Mouse (Mus musculus) gastrocnemius, postnatal 36 days (tissue): ENCODE measurements at regions not wholly inside any gene's neighbourhood (a gene's known extent, or its start where the extent isn't known, plus 50 kb on each side); places are given as distances from the start of the nearest gene placed in this dataset.
"Not testable (repeated sequence)": the region's sequence is repeated elsewhere in the genome, so short reads cannot be mapped to it uniquely, and the experiment has no call there.

ENCODE experiments used
- DNase-seq, 2 experiments: peaks; one replicate each; pipeline ENCODE4 v3.0.0; 2022
- intact Hi-C: fragments of 180-260 bp; cut with DNase I; formaldehyde crosslinking; loops from one replicate; pipeline ENCODE4 v1.15.1; 2025

DNA sequence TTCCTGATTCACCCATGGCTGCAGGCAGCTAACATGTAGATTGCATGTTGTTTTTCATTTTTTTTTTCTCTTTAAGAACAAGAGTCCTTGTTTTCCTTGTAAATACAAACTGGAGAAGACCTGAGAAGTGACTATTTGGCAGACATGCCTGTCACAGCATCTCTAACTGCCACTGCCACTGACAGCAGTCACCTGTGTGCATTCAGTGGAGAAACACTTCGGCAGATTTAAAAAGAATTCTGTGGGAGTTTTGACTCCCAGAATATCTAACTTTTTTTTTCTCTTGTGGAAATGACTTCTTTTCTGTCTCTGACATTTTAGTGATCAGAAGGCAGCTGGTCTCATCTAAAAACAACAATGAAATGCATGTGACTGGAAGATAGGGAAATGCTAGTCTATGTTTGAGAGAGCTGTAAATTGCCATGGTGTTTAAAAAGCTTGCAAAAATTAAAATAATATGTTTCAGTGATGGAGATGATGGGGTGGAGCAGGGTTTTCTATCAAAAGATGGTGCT is 526.0 kb upstream of the Agtr1b start:
- intact Hi-C loops = no loop called here
- no peak for DNase-seq

DNA sequence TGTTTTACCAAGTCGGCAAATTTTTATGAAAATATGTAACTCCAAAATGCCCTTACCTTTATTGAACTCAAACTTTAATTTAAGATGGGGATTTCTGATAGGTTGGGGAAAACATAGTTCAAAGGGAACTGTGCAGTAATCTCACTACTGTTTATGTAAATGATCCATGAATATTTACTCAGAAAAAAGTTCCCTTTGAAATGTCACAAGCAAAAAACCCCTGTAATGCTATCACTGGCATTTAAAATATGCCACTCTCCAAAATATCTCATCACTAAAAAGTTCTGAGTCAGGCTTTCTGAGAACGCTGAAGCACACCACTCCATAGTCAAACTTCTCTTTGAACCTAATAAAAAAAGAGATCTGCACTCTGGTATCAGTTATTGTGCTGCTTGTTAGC is 497.3 kb upstream of the Agtr1b start:
- no peak for DNase-seq
- intact Hi-C loops = no loop called here

DNA sequence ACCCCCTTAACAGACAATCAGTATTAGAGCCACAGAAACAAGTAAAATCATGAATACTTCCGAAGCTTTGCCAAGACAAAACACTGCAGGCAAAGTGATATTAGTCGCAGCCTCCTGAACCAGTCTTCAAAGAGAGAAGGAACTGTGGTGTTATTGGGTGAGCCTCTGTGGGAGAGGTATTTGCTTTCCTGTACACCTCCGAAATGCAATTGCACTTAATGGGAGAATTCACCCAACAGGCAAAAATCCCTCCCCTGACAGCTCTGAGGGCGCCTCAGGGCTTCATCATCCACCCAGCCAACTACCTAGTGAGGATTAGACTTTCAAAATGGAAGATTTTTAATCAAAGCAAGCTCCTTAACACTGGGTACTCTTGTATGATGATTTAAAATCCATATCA is 464.1 kb upstream of the Agtr1b start:
- no peak for DNase-seq
- intact Hi-C loops = no loop called here

DNA sequence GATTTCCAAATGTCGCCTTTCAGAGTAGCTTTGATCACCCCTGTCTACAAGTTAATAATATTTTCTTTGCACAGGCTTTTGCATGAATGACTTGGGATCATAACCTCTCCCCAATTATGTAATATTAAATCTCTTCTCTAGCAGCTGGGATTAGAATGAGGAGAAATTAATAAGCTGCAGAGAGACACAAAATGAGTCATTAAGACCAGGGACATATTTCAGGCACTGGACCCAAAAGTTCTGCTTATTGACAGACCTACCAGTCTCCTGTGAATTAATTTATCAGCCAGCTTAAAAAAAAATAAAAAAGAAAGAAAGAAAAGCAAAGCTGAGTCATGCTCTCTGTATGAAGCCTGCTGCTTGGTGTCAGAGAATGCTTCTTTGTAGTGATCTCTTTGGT is 462.4 kb upstream of the Agtr1b start:
- intact Hi-C loops = no loop called here
- DNase-seq = no peak

DNA sequence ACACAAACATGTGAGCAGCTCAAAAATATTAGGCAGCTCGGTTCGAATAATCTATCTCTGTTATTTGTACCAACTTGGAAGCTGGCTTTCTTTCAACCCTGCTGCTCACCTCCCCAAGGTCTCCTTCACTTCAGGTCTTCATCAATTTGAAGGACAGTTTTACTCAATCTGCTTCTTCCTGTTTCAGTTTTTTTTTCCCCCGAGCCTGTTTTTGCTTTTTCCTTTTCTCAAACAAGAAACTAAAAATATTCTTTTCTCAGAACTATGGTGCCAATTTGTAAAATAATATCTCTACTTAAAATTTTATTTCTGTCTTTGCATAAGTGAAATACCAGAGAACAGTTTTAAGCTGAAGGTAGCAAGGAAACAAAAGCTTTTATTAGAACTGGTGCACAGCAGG is 461.8 kb upstream of the Agtr1b start:
- no peak for DNase-seq
- intact Hi-C loops = no loop called here

DNA sequence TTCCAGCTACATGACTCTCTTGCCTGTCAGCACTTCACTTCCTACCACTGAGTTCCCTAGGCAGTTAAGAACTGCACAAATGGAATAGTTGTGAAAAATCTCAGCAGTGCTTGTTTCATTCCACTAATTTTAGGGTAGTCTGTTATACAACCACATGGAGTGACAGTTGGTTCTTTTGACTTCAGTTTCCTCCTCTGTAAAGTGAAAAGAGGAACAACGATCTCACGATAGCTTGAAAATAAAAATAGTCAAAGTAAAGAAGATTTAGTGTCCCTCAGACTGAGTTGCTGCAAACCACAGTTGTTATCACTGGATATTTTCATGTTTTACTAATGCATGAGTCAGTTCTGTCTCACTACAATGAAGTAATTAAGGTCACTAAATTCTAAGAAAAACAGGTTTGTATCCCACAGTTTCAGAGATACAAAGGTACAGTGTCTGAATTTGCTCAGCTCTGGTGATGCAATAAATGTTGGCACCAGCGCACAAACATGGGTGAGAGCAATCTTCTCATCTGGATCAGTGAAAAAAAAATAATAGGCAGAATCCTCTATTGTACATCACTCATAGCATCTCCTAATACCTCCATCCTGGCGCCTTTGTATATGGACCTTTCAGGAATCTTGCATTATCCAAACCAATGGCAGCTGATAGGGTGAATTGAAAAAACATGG is 458.8 kb upstream of the Agtr1b start:
- intact Hi-C loops = no loop called here
- DNase-seq = no peak

DNA sequence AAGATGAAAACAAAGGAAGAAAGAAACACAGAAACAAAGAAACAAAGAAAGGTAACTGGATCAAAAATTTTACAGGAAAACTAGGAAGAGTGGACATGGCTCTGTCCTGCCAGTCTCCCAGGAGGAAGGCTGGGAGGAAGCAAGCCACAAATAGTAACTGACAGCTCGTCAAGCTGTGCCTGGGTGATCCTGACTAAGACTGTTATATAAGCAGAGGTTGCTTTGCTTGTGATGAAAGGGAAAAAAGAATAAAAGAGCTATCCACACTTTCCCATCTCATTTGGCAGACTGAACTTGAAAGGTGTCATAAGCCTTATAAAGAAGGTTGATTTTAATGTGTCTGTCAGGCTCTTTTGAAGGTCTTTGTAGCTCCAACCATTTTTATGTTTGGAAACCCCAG is 455.2 kb upstream of the Agtr1b start:
- peak; percentile 12 to 21 for DNase-seq
- intact Hi-C loops = no loop called here

DNA sequence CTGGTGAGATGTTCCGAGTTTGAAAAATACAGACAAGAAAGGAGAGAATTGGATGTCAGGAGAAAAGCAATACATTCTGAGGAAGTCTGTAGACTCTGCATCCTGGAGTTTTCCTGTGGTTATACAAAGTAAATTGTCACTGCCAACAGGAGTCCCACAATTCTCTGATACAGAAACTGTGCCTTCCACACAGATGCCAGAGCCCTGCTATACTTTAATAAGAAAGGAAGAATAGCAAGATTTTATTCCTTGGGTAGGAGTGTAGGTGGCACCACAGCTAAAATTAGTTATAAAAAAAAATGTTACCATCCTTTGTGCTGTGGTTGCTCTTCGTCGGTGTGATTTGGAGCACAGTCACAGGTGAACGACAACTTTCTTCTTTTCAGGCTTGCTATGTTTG is 454.7 kb upstream of the Agtr1b start:
- intact Hi-C loops = no loop called here
- no peak for DNase-seq

DNA sequence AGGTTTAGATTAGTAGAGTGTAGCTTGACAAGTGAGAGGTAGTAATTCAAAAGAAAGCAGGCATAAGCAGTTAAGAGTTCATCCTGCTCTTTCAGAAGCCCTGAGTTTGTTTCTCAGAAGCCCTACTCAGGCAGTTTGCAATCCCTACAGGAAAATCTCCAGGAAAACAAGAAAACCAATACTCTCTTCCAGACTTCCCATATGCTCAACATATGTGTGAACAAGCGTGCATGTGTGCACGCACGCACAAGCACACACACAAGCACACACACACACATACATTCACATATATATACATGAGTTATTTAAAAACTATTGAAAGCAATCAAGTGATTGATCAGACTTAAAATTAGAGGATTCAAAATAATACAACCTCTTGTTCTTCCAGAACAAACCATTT is 453.1 kb upstream of the Agtr1b start:
- DNase-seq = no peak
- intact Hi-C loops = no loop called here

DNA sequence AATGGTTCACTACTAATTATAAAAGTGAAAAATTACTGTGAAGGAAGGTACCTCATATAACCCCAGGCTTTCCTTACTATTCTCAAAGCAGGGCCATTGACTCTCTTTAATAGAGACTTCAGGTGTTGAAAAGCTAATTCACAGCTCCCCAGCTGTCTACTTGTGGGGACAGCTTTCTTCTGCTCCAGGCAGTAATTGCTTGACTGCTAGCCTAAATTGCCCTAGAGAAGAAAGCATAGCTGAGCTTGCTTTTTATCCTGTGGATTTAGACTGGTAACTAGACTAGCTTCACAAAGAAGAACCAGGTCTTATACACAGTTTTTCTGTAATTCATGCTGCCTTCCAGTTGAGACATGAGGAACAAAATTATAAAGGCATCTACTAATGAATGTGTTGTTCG is 452.6 kb upstream of the Agtr1b start:
- intact Hi-C loops = no loop called here
- DNase-seq = no peak

DNA sequence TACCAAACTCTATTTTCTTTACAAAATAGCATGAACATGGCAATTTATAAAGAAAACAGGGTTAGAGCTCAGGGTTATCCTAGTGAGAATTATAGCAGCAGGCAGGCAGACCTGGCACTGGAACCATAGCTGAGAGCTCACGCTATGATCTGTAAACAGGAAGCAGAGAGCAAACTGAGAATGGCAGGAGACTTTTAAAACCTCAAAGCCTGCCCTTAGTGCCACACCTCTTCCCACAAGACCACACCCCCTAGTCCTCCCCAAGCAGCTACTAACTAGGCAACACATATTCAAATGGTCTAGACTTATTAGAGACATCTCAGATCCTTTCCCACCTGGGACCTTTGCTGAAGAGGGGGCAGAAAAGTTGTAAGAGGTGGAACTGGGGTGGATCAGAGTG is 449.6 kb upstream of the Agtr1b start:
- no peak for DNase-seq
- intact Hi-C loops = no loop called here

DNA sequence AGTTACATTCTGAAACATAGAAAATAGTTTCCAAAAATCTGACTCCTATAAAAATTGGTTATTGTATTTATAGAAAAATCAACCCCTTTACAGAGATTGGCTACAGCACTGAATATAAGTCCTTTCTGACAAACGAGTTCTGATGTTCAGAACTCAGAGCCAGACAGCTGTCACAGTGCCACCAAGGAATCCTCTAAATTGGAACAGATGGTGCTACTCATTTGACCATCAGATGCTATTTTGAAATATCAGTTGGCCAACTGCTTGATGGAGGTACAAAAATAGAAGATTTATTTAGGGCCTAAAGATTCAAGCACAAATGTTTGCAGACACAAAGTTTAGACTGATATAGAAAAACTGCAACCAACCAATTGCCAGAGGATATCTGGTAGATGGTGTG is 427.3 kb upstream of the Agtr1b start:
- DNase-seq = peak in 1 of 2 experiments; percentile 13
- intact Hi-C loops = loop anchor here (10.0 kb wide), 2 partner anchors 771 to 1141 kb away; no protein-coding TSS in a partner anchor

DNA sequence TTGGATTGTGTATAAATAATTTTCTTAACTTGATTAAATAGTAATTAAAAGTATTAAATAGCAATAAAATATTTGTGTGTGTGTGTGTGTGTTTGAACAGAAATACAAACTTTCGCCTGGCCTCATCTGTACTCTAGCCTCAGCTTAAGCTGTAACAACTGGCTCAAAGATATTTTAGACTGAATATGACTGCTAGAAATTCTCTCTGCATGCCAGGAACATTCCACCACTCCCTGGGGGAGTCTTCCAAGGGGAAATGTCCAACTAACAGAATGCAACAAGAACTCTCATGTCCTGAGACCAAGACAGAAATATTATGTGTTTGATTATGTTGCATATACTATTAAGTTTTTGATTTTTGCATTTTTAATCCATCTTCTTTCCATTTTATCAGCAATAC is 425.5 kb upstream of the Agtr1b start:
- intact Hi-C loops = loop anchor here (10.0 kb wide), 2 partner anchors 772 to 1142 kb away; no protein-coding TSS in a partner anchor
- peak; percentile 17 to 58 for DNase-seq

DNA sequence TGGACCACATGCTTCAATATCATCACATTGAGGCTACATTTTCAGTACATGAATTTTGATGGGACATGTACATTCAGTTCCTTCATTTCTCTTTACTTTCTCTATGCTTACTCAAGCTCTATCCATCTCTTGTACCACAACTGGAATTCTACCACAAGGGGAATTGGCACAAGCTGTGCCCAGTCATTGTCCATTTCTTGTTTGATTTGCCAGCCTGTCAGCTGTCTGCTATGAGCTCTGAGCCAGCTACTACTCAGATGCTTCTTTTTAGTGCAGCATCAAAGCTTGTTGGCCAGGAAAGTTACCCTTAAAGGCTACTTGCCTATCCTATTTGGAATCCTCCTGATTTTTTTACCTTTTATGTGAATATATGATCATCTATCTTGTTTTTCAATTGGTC is 410.9 kb upstream of the Agtr1b start:
- intact Hi-C loops = no loop called here
- DNase-seq = no peak

DNA sequence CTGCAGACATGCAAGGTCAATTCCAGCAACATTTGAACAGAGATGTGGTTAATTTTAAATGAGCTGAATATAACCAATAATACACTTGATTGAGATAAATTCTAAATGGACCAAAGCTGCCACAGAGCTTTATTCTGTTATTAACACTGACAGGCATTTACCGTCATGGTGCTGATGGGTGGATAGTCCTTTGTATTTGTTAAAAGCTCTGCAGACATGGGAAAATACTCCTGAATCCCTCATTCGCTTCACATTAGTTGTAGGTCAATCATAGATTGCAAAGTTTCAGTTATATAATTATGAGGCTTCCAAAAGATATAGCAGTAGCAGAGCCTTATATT is 410.0 kb upstream of the Agtr1b start:
- DNase-seq = no peak
- intact Hi-C loops = no loop called here

DNA sequence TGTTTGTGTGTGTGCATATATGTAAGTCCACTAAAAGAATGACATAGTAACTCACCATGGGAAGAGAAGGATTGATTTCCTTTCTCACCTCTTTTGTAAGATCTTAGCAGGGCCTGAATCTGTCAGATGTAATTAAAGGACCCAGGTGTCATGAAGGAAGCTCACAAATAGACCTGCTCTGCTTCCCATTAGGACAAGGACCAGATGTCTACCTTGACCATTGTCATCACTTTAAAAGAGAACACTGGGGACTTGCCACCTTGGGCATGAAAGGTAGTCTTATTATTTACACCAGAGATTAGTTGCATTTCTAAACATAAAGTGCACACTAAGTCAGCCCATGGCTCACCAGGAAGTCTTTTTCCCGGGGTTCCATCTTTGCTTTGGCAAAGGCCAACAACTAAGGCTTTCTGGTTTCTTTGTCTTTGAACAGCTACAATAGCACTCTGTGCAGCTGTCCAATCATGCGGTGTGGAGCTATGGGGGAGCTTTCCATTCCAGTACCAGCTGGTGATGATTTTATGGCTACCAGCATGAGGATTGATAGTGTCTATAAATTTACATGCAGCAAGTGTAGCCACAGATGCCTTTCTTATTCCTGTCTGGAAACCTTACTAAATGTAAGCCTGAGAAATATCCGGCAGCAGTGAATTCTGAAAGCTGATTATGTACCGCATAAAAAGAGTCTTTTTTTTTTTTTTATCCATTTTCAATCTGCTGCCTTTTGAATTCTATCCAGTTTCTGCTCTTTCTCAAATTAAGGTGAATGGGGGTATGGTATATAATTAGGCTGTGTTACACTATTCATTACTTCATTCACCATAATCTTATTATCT is 409.4 kb upstream of the Agtr1b start:
- intact Hi-C loops = no loop called here
- DNase-seq = no peak

DNA sequence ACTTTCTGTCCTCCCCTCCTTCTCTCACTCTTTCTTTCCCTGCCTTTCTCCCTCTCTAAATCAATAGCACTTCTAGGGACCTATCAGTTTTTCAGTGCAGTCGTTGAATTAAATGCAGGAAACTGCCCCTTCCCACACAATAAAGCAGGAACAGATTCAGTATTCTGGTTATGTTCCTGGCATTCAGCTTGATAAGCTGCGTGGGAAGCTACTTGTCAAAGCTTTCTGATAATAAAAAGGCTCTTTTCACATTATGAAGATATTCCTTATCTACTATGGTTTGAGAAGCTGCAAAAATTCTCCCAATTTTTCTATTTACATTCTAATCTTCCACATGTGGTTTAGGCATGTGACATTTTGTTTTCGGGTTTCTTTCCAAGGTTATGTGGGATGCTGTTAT is 367.3 kb upstream of the Agtr1b start:
- intact Hi-C loops = no loop called here
- DNase-seq = no peak

DNA sequence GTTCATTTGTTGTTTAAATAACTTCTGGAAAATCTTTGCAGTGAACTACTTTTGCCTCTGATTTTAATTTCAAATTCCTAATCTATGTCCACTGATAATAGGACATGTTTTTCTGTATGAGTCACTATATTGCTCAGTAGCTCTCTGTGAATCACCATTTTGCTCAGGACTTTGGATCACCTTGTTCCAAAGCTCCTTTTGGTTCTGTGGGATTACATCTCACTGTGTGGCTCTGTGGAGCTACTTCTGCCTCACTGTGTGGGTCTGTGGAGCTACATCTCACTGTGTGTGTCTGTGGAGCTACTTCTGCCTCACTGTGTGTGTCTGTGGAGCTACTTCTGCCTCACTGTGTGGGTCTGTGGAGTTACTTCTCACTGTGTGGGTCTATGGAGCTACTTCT is 365.0 kb upstream of the Agtr1b start:
- no peak for DNase-seq
- intact Hi-C loops = no loop called here

DNA sequence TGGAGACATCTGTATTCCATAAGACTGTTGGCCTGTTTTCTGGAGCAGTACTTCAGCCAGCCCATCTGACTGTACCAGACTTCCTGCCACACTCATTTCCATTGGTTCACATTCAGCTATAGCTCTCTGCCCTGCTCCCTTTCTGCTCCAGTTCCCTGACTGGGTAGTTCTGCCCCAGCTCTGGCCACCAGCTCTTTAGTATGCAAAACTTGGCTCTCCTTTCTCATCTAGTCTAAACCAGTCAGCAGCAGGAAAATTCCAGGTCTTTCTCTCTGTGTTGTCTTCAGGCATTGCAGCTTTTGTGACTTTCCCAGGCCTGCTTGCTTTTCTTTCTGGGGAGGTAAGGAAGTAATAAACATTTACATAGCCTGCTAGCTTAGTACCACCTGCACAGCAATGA is 363.5 kb upstream of the Agtr1b start:
- intact Hi-C loops = no loop called here
- no peak for DNase-seq

DNA sequence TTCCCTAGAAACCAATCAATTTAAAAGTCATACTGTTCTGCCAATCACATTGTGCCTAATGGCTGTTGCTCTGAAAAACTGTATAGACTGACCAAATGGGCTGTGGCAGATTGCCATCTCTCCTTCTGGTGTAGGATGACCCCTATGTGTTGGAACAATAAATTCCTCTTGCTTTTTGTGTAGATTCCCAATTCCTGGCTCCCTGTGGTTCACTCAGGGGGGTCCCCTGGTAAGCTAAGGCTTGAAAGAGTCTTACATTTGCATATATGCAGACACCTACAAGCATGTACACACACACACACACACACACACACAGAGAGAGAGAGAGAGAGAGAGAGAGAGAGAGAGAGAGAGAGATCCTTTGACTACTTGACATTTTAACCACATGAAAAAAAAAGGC is 362.8 kb upstream of the Agtr1b start:
- DNase-seq, intact Hi-C loops: not testable (repeated sequence)

DNA sequence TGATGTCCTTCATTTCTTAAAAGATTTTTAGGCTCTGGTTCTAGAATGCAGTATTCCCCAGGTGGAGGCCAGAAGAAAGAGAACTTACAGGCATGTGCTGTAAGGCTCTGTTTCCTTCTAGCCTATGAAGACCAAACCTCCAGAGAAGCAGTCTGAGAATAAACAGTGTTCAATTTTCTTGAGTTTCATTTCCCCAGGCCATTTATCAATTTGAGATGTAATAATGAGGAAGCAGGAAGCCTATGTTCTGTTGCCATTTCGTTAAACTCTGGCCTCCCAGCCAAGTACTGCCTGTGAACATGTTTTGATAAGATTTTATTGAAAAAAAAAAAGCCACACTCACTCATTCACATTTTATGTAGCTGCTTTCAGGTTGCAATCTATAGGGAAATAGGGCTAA is 347.7 kb upstream of the Agtr1b start:
- intact Hi-C loops = no loop called here

DNA sequence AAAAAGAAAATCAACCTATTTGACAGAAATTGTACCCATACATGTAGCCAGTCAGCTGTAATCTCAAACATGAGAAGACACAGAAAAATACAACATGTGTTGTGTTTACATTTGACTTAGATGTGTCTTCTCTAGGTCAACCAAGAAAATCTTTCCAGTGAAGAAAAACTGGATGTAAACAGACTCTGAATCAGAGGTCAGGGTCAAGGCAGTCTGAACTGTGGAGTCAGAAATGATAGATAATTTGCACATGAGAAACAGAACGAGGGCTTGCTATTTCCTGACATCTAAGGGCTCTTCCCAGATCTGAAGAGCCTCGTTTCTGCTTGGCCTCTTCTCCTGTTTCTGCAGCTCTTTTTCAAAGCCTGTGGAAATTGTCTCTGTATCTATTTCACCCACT is 342.7 kb upstream of the Agtr1b start:
- no peak for DNase-seq
- intact Hi-C loops = no loop called here

More for the DNA sequence above, 347.7 kb upstream of the Agtr1b start:
- no peak for DNase-seq
